Mouse (Mus musculus) liver, adult 2 months (tissue): ENCODE measurements around the gene Hoxa4. TPM values are rescaled to one million over a fixed set of nuclear protein-coding genes. Genes with fewer than 3 reads are reported as not detected.

ENCODE experiments used
- DNase-seq: peaks from one replicate; pipeline ENCODE4 v3.0.0-alpha.2; 2011; ENCODE audit warnings: low read depth, low spot score; ENCODE audit errors: extremely low read depth
- H3K27ac ChIP-seq: fragments of 200-500 bp; replicated peaks from 2 replicates; pipeline ENCODE4 v1.5.1; 2012; ENCODE audit warnings: low read depth, mild to moderate bottlenecking, control low read depth, inconsistent platforms, low read length; ENCODE audit not compliant: insufficient read depth
- H3K27me3 ChIP-seq: fragments of 200-500 bp; 2 replicates; pipeline ENCODE4 v1.6.1; 2012; ENCODE audit warnings: mild to moderate bottlenecking, moderate library complexity, low read length, inconsistent platforms; ENCODE audit not compliant: control insufficient read depth, insufficient read depth
- H3K36me3 ChIP-seq: fragments of 200-500 bp; 2 replicates; pipeline ENCODE4 v1.6.1; 2012; ENCODE audit warnings: low read length, inconsistent platforms; ENCODE audit not compliant: control insufficient read depth, insufficient read depth
- H3K4me1 ChIP-seq: fragments of 200-500 bp; 2 replicates; pipeline ENCODE4 v1.6.1; 2011; ENCODE audit warnings: low read length; ENCODE audit not compliant: control insufficient read depth, insufficient read depth
- H3K4me3 ChIP-seq: fragments of 200-500 bp; 2 replicates; pipeline ENCODE4 v1.5.1; 2011; ENCODE audit warnings: low read depth, mild to moderate bottlenecking, control low read depth, low read length, moderate library complexity; ENCODE audit not compliant: insufficient read depth
- H3K79me2 ChIP-seq: fragments of 200-500 bp; 2 replicates; pipeline ENCODE4 v1.6.1; 2012; ENCODE audit warnings: inconsistent platforms, mild to moderate bottlenecking, low read length, moderate library complexity; ENCODE audit not compliant: control insufficient read depth, insufficient read depth
- H3K9ac ChIP-seq: fragments of 200-500 bp; 2 replicates; pipeline ENCODE4 v1.6.1; 2012; ENCODE audit warnings: low read depth, mild to moderate bottlenecking, control low read depth, inconsistent platforms, low read length
- CTCF ChIP-seq: fragments of 200-500 bp; IDR thresholded peaks from 2 replicates; pipeline ENCODE4 v1.5.1; 2011; ENCODE audit warnings: low read depth, low read length, control low read depth
- POLR2A ChIP-seq: fragments of 200-500 bp; IDR thresholded peaks from 2 replicates; pipeline ENCODE4 v1.6.1; 2011; ENCODE audit warnings: low read length, control low read depth; ENCODE audit not compliant: insufficient read depth; ENCODE audit errors: extremely low read depth
- WGBS: fragments of 180-500 bp; shearing (Covaris S2); methylation state at CpG from one replicate; pipeline ENCODE4 v1.1.7; 2018; 5-methylcytosine and 5-hydroxymethylcytosine counted together
- polyA plus RNA-seq: library from polyadenylated mRNA; depleted of rRNA; stranded (reverse); fragments of >200 nt; gene quantifications from 2 replicates; pipeline ENCODE4 v1.2.3, GENCODE M21; 2012
- total RNA-seq: library from RNA; depleted of rRNA; stranded (reverse); fragments of >200 nt; gene quantifications from 2 replicates; pipeline ENCODE4 v1.2.3, GENCODE M21; 2014

Gene Hoxa4
- total and polyA plus RNA-seq, 2 experiments: 0.23 to 0.28 TPM

GRCm38 (mm10) chr6:52221337-52221992, 29.9 kb upstream of the Hoxa4 start, which contains the start of gene Hoxa7:
Gene Hoxa7, minus strand, starts transcription at chr6:52221854.
- Histone ChIP-seq H3K36me3 (no peaks in the 10 kb centered on the region), H3K4me3 (peak within 1 kb of the TSS; percentile 62), H3K27ac (no peak within 1 kb of the TSS), H3K27me3 (peaks cover 38% of the 10 kb centered on the region), H3K4me1 (peaks cover 3% of the 10 kb centered on the region; the same call in 1 of the 2 replicates), H3K79me2 (no peaks in the 10 kb centered on the region), H3K9ac (peak within 1 kb of the TSS; percentile 46)
- 3% methylated on average over 46 of the region's 46 CpGs for WGBS
- peak; percentile 37 for DNase-seq
- TF ChIP-seq CTCF (peak; percentile 97), POLR2A (no peak)

GRCm38 (mm10) chr6:52220865-52221310, 29.3 kb upstream of the Hoxa4 start:
- Histone ChIP-seq H3K4me1 (peaks cover 3% of the 10 kb centered on the region; the same call in 1 of the 2 replicates), H3K79me2 (no peaks in the 10 kb centered on the region), H3K4me3 (peak overlapping the region; percentile 62; the same call in 1 of the 2 replicates), H3K36me3 (no peaks in the 10 kb centered on the region), H3K27ac (no peak overlapping the region), H3K9ac (no peak overlapping the region), H3K27me3 (peaks cover 43% of the 10 kb centered on the region)
- WGBS: 19% methylated on average over 12 of the region's 12 CpGs
- TF ChIP-seq POLR2A: no peak
- TF ChIP-seq CTCF: no peak
- DNase-seq: no peak

GRCm38 (mm10) chr6:52220003-52220864, 28.7 kb upstream of the Hoxa4 start:
- H3K27me3 ChIP-seq: peaks cover 42% of the 10 kb centered on the region
- H3K9ac ChIP-seq: no peak overlapping the region
- 45% methylated on average over 32 of the region's 32 CpGs for WGBS
- TF ChIP-seq POLR2A (no peak), CTCF (no peak)
- no peak overlapping the region for H3K4me3 ChIP-seq
- H3K4me1 ChIP-seq: peaks cover 3% of the 10 kb centered on the region; the same call in 1 of the 2 replicates
- no peaks in the 10 kb centered on the region for H3K36me3 ChIP-seq
- DNase-seq: no peak
- no peaks in the 10 kb centered on the region for H3K79me2 ChIP-seq
- H3K27ac ChIP-seq: no peak overlapping the region

DNA sequence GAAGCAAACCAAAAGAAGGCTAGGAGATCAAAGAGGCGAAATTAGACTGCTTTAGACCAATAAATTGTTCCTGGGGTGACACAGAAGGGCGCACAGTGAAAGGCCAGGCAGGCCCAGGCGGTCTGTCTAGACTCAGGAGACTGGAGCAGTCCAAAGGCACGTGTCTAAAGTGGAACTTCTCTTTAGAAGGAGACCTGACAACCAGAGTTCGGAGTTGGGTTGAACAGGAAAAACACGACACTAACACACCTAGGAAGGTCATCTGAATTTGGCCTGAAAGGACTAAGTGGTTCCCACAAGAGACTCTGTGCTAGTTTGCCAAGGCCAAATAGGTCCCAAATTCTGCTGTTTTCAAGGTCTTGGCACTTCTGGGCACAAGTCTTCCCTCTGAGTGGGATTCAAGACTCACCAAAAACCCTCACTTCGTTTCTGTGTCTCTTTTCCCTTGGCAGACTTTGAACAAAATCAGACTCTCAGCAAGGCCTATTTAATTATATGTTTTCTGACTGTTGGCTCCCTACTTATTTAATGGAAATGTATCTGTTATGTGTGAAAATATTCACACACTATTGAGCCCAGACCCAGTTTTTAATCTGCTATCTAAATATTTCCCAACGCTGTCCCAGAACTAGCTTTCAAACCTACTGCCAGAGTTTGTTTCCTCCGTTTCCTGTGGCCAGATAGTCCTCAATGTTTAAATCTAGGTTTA, 27.8 kb upstream of the Hoxa4 start:
- H3K4me1 ChIP-seq: peaks cover 3% of the 10 kb centered on the region; the same call in 1 of the 2 replicates
- no peak overlapping the region for H3K4me3 ChIP-seq
- no peak for DNase-seq
- TF ChIP-seq CTCF: no peak
- H3K27me3 ChIP-seq: peaks cover 44% of the 10 kb centered on the region
- H3K27ac ChIP-seq: no peak overlapping the region
- 60% methylated on average over 9 of the region's 9 CpGs for WGBS
- no peaks in the 10 kb centered on the region for H3K36me3 ChIP-seq
- no peaks in the 10 kb centered on the region for H3K79me2 ChIP-seq
- H3K9ac ChIP-seq: no peak overlapping the region

DNA sequence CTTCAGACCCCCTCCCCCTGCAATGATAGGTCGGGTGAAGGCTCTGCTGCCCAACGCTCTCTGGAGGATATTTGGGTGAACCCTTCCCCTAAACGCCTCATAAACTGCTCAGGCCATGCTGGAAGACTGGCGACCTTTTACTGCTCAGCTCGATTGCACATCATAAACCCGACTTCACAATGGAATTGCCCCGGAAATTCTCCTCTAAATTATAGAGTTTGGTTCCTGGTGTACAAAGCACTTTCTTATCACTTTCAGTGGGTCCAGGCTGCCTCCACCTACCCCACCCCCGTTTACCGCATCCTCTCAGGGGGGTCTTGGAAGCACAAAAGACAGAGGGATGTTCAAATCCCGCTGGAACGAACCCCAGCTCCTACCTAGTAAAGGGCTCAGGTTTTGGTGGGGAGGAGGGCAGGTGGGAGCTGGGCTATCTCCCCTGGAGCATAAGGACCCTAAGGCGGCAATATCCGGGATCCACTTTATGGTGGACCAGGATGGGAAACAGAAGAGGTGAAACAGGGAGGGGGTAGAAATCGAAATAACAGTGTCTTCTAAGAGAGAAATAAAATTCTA, 27.2 kb upstream of the Hoxa4 start:
- no peaks in the 10 kb centered on the region for H3K79me2 ChIP-seq
- no peak overlapping the region for H3K4me3 ChIP-seq
- TF ChIP-seq POLR2A (no peak), CTCF (no peak)
- no peaks in the 10 kb centered on the region for H3K36me3 ChIP-seq
- DNase-seq: no peak
- H3K27me3 ChIP-seq: peaks cover 45% of the 10 kb centered on the region
- H3K9ac ChIP-seq: no peak overlapping the region
- H3K4me1 ChIP-seq: peaks cover 3% of the 10 kb centered on the region; the same call in 1 of the 2 replicates
- H3K27ac ChIP-seq: no peak overlapping the region
- WGBS: 27% methylated on average over 14 of the region's 14 CpGs
